Mouse (Mus musculus) thymus, postnatal 14 days (tissue): ENCODE data around the gene Igf1r.

Source experiments
- DNase-seq: peaks from one replicate; pipeline ENCODE4 v3.0.0; 2021

The Igf1r gene

DNA sequence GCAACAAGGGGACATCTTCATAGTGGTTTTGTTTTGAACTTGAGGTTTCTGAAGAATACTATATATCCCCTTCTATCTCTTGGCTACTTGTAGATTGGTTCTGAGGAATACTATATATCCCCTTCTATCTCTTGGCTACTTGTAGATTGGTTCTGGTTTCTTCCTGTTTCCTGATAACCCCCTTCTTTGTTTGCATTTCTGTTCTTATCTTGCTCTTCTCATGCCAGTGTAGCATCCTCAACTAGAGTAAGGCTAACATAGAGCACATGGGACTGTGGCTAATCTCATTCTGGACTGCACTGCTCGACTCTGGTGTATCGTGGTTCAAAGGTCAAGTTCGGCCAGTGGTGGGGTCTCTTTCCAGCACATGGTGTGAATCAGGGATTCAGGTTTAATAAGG is 58.2 kb downstream of the Igf1r start:
- no peak for DNase-seq

GRCm38 (mm10) chr7:68011385-68012122 is 58.9 kb downstream of the Igf1r start:
- no peak for DNase-seq

DNA sequence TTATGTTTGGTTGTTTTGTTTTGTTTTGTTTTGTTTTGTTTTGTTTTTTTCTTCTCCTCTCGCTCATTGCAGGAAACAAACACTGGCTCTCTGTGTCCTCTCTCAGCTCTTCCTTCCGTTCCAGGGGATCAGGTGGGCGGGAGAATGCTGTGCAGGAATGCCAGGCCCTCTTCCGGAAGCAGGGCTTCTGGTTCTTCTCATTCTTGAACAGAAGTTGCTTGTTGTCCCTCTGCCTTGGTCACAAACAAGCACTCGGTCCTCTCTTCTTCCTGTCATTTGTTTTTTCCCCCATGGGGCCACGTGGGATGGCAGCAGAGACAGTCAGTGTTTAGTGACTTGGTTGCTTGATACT is 59.5 kb downstream of the Igf1r start:
- no peak for DNase-seq

GRCm38 (mm10) chr7:68014495-68014894 is 61.9 kb downstream of the Igf1r start:
- no peak for DNase-seq

GRCm38 (mm10) chr7:68015404-68015803 is 62.8 kb downstream of the Igf1r start:
- DNase-seq, result no peak

DNA sequence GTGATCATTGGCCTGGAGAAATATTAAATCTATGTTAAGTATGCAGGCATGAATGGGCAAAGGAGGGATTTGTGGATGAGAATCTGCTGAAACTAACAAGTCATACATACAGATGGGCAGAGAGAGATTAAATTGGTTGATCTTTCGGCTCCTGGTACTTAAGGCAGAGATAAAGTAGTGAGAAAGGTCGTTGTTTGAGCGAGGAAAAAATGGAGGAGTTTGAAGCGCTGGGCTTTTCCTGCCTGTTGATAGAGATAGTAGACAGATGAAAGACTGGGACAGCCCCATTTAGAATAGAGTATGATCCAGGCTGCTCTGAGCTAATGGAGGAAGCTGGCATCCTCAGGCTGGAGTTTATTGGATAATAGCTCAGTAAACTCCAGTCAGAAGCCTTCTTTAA is 65.4 kb downstream of the Igf1r start:
- DNase-seq, result no peak

DNA sequence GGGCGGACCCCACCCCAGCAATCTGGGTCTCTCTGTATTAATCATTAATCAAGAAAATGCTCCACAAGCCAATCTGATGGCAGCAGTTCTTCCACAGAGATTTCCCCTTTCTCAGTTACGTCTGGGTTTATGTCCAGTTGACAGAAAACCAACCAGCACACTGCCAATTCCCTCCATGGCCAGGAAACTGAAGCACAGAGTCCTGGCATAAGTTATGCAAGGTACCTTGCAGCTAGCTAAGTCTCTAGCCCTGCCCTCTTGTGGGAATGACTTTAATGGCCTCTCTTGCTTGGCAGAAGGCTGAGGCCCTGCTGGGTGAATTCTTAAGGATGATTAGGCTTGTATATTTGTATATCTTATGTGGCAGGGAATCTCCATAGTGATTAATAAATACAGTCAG is 67.9 kb downstream of the Igf1r start:
- no peak for DNase-seq

GRCm38 (mm10) chr7:68021741-68022140 is 69.1 kb downstream of the Igf1r start:
- no peak for DNase-seq

DNA sequence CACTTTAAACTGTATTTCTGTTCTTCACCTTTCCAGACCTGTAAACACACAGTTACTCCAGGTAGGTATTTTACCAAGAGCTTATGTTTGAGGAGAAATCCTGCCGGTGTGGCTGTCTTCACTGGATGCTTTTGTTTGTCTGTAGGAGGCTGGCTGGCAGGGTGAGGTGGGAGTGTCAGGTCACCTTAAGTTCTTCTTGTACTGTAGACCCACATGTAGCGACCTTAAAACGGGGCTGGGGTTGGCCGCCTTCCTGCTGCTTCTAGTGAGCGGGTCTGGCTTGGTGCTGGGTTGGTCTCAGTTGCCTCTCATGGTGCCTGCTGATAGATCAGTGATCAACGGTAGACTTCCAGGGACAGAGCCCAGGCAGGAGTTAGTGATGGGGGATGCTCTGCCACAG is 69.6 kb downstream of the Igf1r start:
- DNase-seq, result no peak

DNA sequence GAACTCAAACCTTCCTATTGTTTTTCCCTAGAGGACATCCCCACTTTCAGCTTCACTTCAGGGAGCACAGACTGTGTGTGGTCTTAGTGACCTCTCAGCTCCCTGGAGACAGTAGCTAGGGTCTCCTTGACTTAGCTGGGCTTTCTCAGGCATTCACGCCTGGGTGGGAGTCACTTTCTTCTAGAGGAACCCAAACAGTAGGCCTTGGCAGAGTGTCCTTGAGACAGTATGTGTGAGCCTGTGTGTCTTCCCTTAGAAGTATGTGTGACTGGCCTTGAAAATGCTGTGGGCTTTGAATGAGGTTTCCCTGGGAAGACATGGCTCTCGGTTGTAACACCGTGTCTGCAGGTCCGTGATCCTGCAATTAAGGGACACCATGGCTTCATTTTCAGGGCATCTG is 71.3 kb downstream of the Igf1r start:
- no peak for DNase-seq

- no peak for DNase-seq
Observed at GRCm38 (mm10) chr7:68024625-68025024, 72.0 kb downstream of the Igf1r start.

GRCm38 (mm10) chr7:68025396-68025795 is 72.8 kb downstream of the Igf1r start:
- DNase-seq, result no peak

DNA sequence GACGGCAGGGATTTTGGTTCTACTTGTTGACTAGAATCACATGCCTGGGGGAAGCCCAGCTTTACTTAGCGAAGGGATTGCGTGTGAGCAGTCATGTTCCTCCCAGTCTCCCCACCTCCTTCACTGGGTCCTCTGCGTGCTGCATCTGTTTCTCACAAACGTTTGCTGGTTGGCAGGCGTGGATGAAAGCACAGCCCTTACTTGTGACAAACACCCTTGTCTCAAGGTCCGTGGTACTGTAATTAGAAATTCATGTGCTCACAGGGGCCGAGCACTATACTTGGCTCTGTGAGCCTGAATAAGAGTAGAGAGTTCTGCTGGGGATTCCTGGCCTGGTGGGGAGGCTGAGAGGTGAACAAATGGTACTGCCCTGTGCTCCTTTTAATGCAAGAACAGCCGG is 73.4 kb downstream of the Igf1r start:
- DNase-seq, result no peak

DNA sequence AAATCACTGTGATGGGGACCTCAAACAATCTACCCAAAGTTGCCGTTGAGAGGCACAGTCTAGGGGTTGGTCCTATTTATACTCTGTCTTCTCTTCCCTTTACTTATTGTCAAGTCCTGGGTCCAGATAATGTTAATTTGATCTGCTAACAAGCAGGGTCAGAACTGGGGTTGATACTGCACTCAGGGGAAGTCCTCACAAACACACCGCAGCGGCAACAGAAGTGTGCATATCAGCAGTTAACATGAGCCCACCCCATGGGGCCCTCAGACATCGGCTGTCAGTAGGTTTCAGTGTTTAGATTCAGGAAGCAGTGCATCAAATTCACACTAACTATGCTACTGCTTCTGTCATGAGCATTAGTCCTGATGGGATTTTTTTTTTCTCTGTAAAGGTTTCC is 75.5 kb downstream of the Igf1r start:
- DNase-seq, result no peak

- no peak for DNase-seq
Observed at GRCm38 (mm10) chr7:68030846-68031245, 78.2 kb downstream of the Igf1r start.

DNA sequence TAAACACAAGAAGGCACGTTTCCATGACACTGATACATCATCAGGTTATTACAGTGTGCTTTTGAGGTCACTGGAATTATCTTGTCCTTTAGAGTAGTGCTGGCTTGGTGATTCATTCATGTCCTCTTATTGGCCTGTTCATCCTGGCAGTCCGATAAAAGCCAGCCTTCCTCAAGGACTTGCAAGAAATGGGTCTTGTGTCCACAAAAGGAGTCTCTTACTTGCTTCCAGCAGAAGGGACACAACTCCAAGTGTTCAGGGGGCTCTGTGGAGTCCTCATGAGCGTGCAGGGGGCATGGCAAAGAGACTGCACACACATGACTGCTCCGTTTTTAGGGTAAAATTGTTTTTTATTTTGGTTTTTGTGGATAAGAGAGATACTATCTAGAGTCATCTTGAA is 83.9 kb downstream of the Igf1r start:
- no peak for DNase-seq

GRCm38 (mm10) chr7:68038846-68039245 is 86.2 kb downstream of the Igf1r start:
- no peak for DNase-seq

- no peak for DNase-seq
Observed at GRCm38 (mm10) chr7:68039550-68039949, 86.9 kb downstream of the Igf1r start.

DNA sequence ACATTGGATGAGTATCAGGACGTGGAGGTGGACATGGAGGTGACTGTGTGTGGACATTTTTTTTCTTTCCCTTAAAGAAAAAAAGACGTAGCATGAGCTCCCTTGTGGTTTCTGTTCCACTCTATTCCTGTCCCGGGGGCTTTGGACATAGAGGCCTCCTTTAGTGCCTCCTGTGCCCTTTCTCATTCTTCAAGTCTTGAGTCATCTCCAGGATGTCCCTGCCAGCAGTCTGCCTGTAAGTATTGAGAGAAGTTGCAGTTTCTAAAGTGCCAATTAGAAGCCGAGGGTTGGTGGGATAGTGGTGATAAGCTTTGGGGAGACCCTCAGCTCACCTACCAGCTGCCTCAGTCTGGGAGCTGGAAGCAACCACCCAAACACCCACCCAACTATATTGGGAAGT is 92.0 kb downstream of the Igf1r start:
- DNase-seq, result no peak

- DNase-seq, result no peak
Observed at GRCm38 (mm10) chr7:68047152-68047551, 94.5 kb downstream of the Igf1r start.

DNA sequence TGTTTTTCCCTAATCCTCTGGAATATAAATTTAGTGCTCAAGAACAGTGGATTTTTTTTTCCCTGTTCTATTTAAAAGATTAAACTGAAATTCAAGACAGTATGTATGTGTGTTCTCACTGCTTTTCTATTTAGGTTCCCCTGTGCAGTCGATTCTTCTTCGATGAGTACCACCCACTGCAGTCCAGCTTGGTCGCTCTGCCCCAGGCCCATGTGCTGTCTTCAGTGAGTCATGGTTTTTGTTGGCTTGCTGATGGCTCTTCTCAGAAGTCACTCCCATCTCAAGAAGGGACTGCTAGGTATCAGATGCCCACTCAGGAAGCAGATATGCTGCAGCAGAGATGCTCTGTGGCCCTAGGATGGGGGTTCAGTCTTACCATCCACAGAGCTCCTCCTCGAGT is 95.9 kb downstream of the Igf1r start:
- DNase-seq, result no peak

DNA sequence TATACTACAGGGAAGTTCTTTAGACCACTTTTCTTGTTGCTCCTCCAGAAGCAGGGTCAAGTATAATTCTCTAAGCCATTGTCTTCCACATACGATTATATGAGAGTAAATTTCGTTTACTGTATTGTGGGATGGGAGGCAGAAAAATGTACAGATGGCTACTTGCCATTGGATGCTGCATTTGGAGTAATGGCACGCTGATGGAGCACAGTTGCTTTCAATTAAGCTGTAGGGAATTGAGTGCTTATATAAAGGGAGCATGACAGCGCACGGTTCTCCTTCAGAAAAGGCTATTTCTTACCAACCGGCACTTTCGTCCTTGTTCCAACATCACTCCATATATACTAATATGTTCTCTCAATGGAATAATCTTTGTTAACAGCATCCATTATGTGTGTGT is 96.4 kb downstream of the Igf1r start:
- DNase-seq, result no peak

DNA sequence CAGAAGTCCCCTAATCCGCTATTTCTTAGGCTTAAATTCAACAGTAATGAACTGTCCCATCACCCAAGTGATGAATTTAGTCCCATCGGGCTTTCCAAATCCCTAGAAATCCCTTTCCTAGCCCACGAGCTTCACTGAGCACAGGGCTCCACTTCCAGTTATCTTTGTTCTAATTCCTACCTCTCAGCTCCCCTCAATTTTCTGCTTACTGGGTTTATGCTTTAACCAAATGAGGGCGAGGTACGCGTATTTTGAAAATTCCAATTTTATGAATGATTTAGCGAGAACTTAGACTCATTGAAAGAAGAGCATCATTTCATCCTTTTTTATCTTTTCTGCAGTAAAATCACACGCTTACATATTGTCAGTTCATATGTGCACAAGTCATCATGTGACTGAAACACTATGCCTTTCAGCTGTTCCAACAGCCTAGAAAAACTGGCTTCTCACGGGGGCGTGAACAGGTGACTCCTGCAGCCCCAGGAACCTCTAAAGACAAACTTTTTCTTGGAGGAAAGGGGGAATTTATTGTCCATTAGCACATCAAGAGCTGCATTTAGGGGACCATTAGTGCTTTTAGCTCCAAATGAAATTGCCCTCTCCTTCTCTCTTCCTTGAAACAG is 100.5 kb downstream of the Igf1r start:
- DNase-seq, result no peak

DNA sequence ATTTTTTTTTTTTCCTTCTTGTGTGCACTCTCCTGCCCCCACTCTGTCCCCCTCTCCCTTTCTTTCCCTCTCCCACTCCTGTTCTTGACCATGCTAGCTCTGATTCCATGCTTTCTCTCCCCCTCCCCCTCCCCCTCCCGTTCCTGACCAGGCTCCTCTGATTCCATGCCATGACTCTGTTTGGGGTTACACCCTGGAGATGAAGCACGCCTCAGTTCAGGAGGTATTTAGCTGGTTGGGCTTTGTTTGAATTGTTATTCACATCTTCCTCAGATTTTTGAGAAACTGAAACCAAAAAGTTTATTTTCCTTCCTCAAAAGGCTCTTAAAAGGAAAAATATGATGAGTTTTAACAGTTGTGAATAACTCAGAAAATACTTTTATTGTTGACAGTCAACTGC is 101.9 kb downstream of the Igf1r start:
- no peak for DNase-seq

DNA sequence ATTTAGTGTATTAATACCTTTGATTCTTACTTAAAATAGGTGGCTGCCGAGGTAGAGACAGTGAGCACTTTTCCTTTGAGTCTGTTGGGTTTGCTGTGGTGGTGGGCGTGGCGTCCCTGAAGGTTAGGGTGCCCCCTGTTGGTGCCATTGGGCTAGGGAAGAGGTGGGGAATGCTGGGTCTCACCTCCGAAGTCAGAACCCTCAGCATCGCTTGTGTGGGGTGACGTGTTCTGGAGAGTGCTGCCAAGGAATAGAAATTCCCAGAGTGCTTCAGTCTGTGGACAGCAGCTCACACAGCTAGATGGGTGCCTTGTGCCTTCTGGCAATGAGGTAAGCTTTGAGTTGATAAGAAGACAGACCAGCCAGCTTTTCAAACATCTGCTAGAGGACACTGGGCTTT is 102.3 kb downstream of the Igf1r start:
- DNase-seq, result peak; percentile 39
